Mouse (Mus musculus): Measurements from ENCODE around the gene Rps18. TPM values are rescaled to one million over a fixed set of nuclear protein-coding genes. Genes with fewer than 3 reads are reported as not detected.
"Not testable (repeated sequence)": the region's sequence is repeated elsewhere in the genome, so short reads cannot be mapped to it uniquely, and the experiment has no call there.

Gene Rps18
- polyA plus RNA-seq, 1 experiment from 2014 or later: 1,641 TPM

DNA sequence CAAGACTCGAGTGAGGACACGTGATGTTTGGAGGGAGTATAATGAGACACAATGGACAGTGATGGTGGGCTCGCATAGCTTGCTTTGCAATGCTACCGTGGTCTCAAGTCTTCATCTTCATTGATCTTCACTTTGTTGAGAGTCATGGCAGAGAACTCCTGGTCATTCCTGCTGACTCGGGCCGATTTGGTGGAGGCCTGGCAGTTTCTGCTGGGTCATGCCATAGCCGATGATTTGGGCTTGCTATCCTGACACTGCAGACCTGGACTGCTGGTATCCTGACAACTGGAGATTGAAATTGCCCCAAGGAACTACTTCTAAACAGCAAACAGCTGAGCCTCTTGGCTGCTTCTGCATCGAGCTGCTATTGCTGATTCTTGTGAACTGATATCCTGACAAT lies 39.2 kb upstream of the Rps18 start:
- no peak overlapping the region for H3K4me3 ChIP-seq (ENCODE audit: low read depth, low read length)
- H3K27me3 ChIP-seq (ENCODE audit: control insufficient read depth, insufficient read depth, low read length): peaks cover 12% of the 10 kb centered on the region
- WGBS: 91% methylated on average over 8 of the region's 8 CpGs
- no peaks in the 10 kb centered on the region for H3K9me3 ChIP-seq (ENCODE audit: control insufficient read depth, low read length)
- no peak overlapping the region for H3K27ac ChIP-seq (replicated peaks; ENCODE audit: low read depth, low read length)
- DNase-seq (ENCODE audit: low spot score): no peak
- H3K9ac ChIP-seq (ENCODE audit: low read length): no peak overlapping the region
- ATAC-seq (ENCODE audit: insufficient number of reproducible peaks, low FRiP score, low TSS enrichment, low read depth): no peak
- no peaks in the 10 kb centered on the region for H3K36me3 ChIP-seq (ENCODE audit: control insufficient read depth, insufficient read depth, low read length)
- H3K4me1 ChIP-seq (ENCODE audit: control insufficient read depth, insufficient read depth, low read length): 0 out of 2 replicates have a peak, but pooled peaks cover 2% of the 10 kb centered on the region
- H3K4me2 ChIP-seq (ENCODE audit: low read depth, severe bottlenecking): no peak overlapping the region

DNA sequence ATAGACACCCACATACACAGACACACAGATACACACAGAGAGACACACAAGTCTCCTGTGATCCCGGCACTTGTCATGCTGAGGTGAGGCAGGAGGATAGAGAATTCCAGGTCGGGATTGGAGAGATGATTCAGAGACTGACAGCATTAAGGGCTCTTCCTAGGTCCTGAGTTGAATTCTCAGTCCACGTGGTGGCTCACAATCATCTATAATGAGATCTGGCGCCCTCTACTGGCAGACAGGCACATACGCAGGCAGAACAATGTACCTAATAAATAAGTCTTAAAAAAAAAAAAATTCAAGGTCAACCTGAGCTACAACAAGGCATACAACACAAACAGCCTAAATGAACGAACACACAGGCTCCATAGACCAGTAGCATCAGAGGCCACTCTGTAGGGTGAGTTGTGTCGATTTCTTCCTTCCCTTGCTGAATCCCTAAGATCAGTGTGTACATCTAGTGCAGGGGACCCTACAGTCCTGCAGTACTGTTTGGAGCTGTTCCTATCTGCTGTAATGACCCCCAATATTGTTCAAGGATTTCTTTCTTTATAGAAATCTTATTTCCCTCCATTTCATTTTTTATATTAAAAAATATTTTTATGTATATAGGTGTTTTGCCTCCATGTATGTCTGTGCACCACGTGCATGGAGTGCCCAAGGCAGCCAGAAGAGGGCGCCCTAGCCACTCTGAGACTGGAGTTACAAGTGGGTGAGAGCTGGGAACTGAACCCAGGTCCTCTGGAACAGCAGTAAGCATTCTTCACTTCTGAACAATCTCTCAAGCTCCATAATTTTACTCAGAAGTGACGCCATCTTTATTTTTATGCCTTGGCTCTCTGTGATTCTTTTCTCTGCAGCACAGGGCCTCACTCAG lies 36.2 kb upstream of the Rps18 start:
- Histone ChIP-seq H3K9ac (ENCODE audit: low read length) (no peak overlapping the region), H3K9me3 (ENCODE audit: control insufficient read depth, low read length) (no peaks in the 10 kb centered on the region), H3K4me2 (ENCODE audit: low read depth, severe bottlenecking) (no peak overlapping the region), H3K4me3 (ENCODE audit: low read depth, low read length) (no peak overlapping the region), H3K27me3 (ENCODE audit: control insufficient read depth, insufficient read depth, low read length) (no peaks in the 10 kb centered on the region), H3K4me1 (ENCODE audit: control insufficient read depth, insufficient read depth, low read length) (no peaks in the 10 kb centered on the region), H3K36me3 (ENCODE audit: control insufficient read depth, insufficient read depth, low read length) (no peaks in the 10 kb centered on the region), H3K27ac (replicated peaks; ENCODE audit: low read depth, low read length) (no peak overlapping the region)
- 35% methylated on average over 10 of the region's 10 CpGs for WGBS
- DNase-seq (ENCODE audit: low spot score) (peak; percentile 79), ATAC-seq (ENCODE audit: insufficient number of reproducible peaks, low FRiP score, low TSS enrichment, low read depth) (no peak)

- H3K4me2 ChIP-seq (ENCODE audit: low read depth, severe bottlenecking): peak overlapping the region; percentile 49; the same call in 1 of the 2 replicates
- not testable (repeated sequence) for H3K27ac ChIP-seq (replicated peaks; ENCODE audit: low read depth, low read length); H3K36me3 ChIP-seq (ENCODE audit: control insufficient read depth, insufficient read depth, low read length); H3K4me3 ChIP-seq (ENCODE audit: low read depth, low read length); H3K9ac ChIP-seq (ENCODE audit: low read length); ATAC-seq (ENCODE audit: insufficient number of reproducible peaks, low FRiP score, low TSS enrichment, low read depth); H3K9me3 ChIP-seq (ENCODE audit: control insufficient read depth, low read length); H3K4me1 ChIP-seq (ENCODE audit: control insufficient read depth, insufficient read depth, low read length)
- peaks cover 25% of the 10 kb centered on the region for H3K27me3 ChIP-seq (ENCODE audit: control insufficient read depth, insufficient read depth, low read length)
- WGBS: 14% methylated on average over 8 of the region's 8 CpGs
- peak; percentile 79 for DNase-seq (ENCODE audit: low spot score)
Measured at GRCm38 (mm10) chr17:33982136-33982535, 26.3 kb upstream of the Rps18 start.

DNA sequence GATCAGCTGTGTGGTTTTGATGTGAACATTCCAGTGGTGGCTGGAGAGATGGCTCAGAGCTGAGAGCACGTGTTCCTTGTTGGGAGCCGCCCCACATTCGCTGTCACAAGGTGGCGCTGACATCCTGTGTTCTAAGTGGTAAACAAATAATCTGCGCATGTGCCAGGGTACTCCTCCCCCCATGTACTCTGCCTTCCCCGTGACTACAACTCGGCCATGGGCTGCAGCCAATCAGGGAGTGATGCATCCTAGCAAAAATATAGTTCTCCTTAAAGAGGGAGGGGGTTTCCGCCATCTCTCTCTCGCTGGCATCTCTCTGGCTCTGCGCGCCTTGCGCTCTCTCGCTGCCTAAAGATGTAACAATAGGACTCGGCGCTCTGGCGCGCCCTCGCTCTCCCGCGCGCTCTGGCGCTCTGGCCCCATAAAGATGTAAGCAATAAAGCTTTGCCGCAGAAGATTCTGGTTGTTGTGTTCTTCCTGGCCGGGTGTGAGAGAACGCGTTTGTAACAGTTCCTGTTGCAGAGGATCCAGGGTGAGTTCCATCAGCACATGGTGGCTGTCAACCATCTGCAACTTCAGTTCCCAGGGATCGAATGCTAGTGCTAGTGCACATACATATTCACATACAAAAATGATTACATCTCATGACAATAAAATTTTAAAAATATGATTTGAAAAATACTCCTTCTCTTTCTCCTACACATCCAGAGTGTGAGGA lies 25.6 kb upstream of the Rps18 start:
- Histone ChIP-seq H3K9ac (ENCODE audit: low read length) (peak overlapping the region; percentile 61), H3K4me3 (ENCODE audit: low read depth, low read length) (peak overlapping the region; percentile 43), H3K4me2 (ENCODE audit: low read depth, severe bottlenecking) (peak overlapping the region; percentile 49), H3K27ac (replicated peaks; ENCODE audit: low read depth, low read length) (peak overlapping the region; percentile 59; the same call in 1 of the 2 replicates), H3K27me3 (ENCODE audit: control insufficient read depth, insufficient read depth, low read length) (peaks cover 29% of the 10 kb centered on the region)
- 1% methylated on average over 27 of the region's 27 CpGs for whole genome bisulfite sequencing
- H3K9me3 ChIP-seq (ENCODE audit: control insufficient read depth, low read length); H3K36me3 ChIP-seq (ENCODE audit: control insufficient read depth, insufficient read depth, low read length); H3K4me1 ChIP-seq (ENCODE audit: control insufficient read depth, insufficient read depth, low read length): not testable (repeated sequence)
- DNase-seq (ENCODE audit: low spot score) (peak; percentile 96), ATAC-seq (ENCODE audit: insufficient number of reproducible peaks, low FRiP score, low TSS enrichment, low read depth) (peak; percentile 92)

GRCm38 (mm10) chr17:33980181-33981035 lies 24.6 kb upstream of the Rps18 start:
- H3K9me3 ChIP-seq (ENCODE audit: control insufficient read depth, low read length): no peaks in the 10 kb centered on the region
- H3K4me3 ChIP-seq (ENCODE audit: low read depth, low read length): no peak overlapping the region
- WGBS: 77% methylated on average over 19 of the region's 19 CpGs
- no peaks in the 10 kb centered on the region for H3K36me3 ChIP-seq (ENCODE audit: control insufficient read depth, insufficient read depth, low read length)
- H3K4me2 ChIP-seq (ENCODE audit: low read depth, severe bottlenecking): no peak overlapping the region
- no peak for DNase-seq (ENCODE audit: low spot score)
- peaks cover 30% of the 10 kb centered on the region for H3K27me3 ChIP-seq (ENCODE audit: control insufficient read depth, insufficient read depth, low read length)
- no peak overlapping the region; the same call in 1 of the 2 replicates for H3K9ac ChIP-seq (ENCODE audit: low read length)
- H3K27ac ChIP-seq (replicated peaks; ENCODE audit: low read depth, low read length): no peak overlapping the region
- no peak for ATAC-seq (ENCODE audit: insufficient number of reproducible peaks, low FRiP score, low TSS enrichment, low read depth)
- peaks cover 8% of the 10 kb centered on the region; the same call in 1 of the 2 replicates for H3K4me1 ChIP-seq (ENCODE audit: control insufficient read depth, insufficient read depth, low read length)

DNA sequence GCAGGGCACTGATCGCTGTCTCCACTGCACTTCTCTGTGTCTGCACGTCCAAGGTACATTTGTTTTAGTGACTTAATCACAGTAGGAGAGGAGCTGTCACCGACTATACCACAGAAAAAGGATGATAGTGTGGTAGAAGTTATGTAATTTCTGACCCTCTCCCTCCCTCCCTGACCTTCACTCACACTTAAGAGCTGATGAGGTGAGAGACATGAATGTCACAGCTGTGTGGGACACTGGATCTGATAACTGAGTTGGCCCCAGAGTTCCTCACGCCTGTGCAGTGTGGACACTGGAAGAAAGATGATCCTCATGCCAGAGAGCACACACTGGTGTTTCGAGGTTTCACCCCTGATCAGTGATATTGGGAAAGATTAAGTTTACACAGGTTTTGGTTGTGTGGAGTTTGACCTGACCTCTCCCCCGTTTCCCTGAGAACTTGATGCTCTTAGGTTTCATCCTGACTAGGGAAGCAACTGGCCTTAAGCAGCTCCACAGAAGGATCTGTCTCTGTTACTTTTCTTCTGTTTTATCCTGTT lies 23.8 kb upstream of the Rps18 start:
- H3K27me3 ChIP-seq (ENCODE audit: control insufficient read depth, insufficient read depth, low read length): peaks cover 30% of the 10 kb centered on the region

GRCm38 (mm10) chr17:33978631-33979031 lies 22.8 kb upstream of the Rps18 start:
- H3K27me3 ChIP-seq (ENCODE audit: control insufficient read depth, insufficient read depth, low read length): peaks cover 30% of the 10 kb centered on the region
- WGBS: 2% methylated on average over 17 of the region's 17 CpGs
- H3K4me1 ChIP-seq (ENCODE audit: control insufficient read depth, insufficient read depth, low read length): peaks cover 8% of the 10 kb centered on the region; the same call in 1 of the 2 replicates
- H3K27ac ChIP-seq (replicated peaks; ENCODE audit: low read depth, low read length): no peak overlapping the region
- peak overlapping the region; percentile 26 for H3K4me3 ChIP-seq (ENCODE audit: low read depth, low read length)
- no peaks in the 10 kb centered on the region for H3K36me3 ChIP-seq (ENCODE audit: control insufficient read depth, insufficient read depth, low read length)
- no peak for ATAC-seq (ENCODE audit: insufficient number of reproducible peaks, low FRiP score, low TSS enrichment, low read depth)
- peak overlapping the region; percentile 54 for H3K4me2 ChIP-seq (ENCODE audit: low read depth, severe bottlenecking)
- H3K9ac ChIP-seq (ENCODE audit: low read length): peak overlapping the region; percentile 49
- peak; percentile 40 for DNase-seq (ENCODE audit: low spot score)
- no peaks in the 10 kb centered on the region for H3K9me3 ChIP-seq (ENCODE audit: control insufficient read depth, low read length)

More for the DNA sequence above, 23.8 kb upstream of the Rps18 start:
- WGBS: 79% methylated on average over 6 of the region's 6 CpGs
- Histone ChIP-seq H3K4me3 (ENCODE audit: low read depth, low read length) (no peak overlapping the region), H3K36me3 (ENCODE audit: control insufficient read depth, insufficient read depth, low read length) (no peaks in the 10 kb centered on the region), H3K9ac (ENCODE audit: low read length) (no peak overlapping the region), H3K9me3 (ENCODE audit: control insufficient read depth, low read length) (no peaks in the 10 kb centered on the region), H3K4me2 (ENCODE audit: low read depth, severe bottlenecking) (no peak overlapping the region), H3K4me1 (ENCODE audit: control insufficient read depth, insufficient read depth, low read length) (peaks cover 8% of the 10 kb centered on the region; the same call in 1 of the 2 replicates), H3K27ac (replicated peaks; ENCODE audit: low read depth, low read length) (no peak overlapping the region)
- ATAC-seq (ENCODE audit: insufficient number of reproducible peaks, low FRiP score, low TSS enrichment, low read depth) (no peak), DNase-seq (ENCODE audit: low spot score) (no peak)
